Mouse (Mus musculus) liver, postnatal 0 days (tissue): ENCODE results near the gene Rarg. TPM values are rescaled to one million over a fixed set of nuclear protein-coding genes. Genes with fewer than 3 reads are reported as not detected.
A peak's percentile ranks its signal among the peaks of the same experiment; 100 is the strongest.

Source experiments
- ATAC-seq: fragments of 200-750 bp; cut with Nextera tagmentation; 2 replicates; pipeline ENCODE4 v1.8.0; 2017; ENCODE audit warnings: mild to moderate bottlenecking, moderate library complexity
- DNase-seq: peaks from one replicate; pipeline ENCODE4 v3.0.0-alpha.2; 2016
- H3K27ac ChIP-seq: fragments of 300-500 bp; sonication (generic); 2 replicates; pipeline ENCODE4 v1.5.1; 2014; ENCODE audit warnings: antibody characterized with exemption, moderate library complexity, mild to moderate bottlenecking, low read depth
- H3K27me3 ChIP-seq: fragments of 300-500 bp; sonication (generic); 2 replicates; pipeline ENCODE4 v1.6.1; 2014; ENCODE audit warnings: low read length, control low read depth, mixed read lengths; ENCODE audit not compliant: insufficient read depth
- H3K36me3 ChIP-seq: fragments of 300-500 bp; sonication (generic); replicated peaks from 2 replicates; pipeline ENCODE4 v1.6.1; 2014; ENCODE audit warnings: mild to moderate bottlenecking, control low read depth, low read length, moderate library complexity, mixed read lengths; ENCODE audit not compliant: insufficient read depth
- H3K4me1 ChIP-seq: fragments of 300-500 bp; sonication (generic); 2 replicates; pipeline ENCODE4 v1.6.1; 2014; ENCODE audit warnings: antibody characterized with exemption, mild to moderate bottlenecking, control low read depth; ENCODE audit not compliant: insufficient read depth
- H3K4me2 ChIP-seq: fragments of 300-500 bp; sonication (generic); 2 replicates; pipeline ENCODE4 v1.6.1; 2014; ENCODE audit warnings: low read depth, mild to moderate bottlenecking, low read length, moderate library complexity, mixed read lengths
- H3K4me3 ChIP-seq: fragments of 300-500 bp; sonication (generic); 2 replicates; pipeline ENCODE4 v1.5.1; 2014; ENCODE audit warnings: low read depth, low read length
- H3K9ac ChIP-seq: fragments of 300-500 bp; sonication (generic); replicated peaks from 2 replicates; pipeline ENCODE4 v1.6.1; 2014; ENCODE audit warnings: mild to moderate bottlenecking, moderate library complexity
- H3K9me3 ChIP-seq: fragments of 300-500 bp; sonication (generic); 2 replicates; pipeline ENCODE4 v1.6.1; 2016; ENCODE audit warnings: mild to moderate bottlenecking, control low read depth, low read length, mixed read lengths
- CTCF ChIP-seq: sonication (generic); IDR thresholded peaks from 2 replicates; pipeline ENCODE4 v1.5.1; 2016; ENCODE audit warnings: antibody characterized with exemption, low read depth
- EP300 ChIP-seq: IDR thresholded peaks from 2 replicates; pipeline ENCODE4 v1.6.1; 2016; ENCODE audit warnings: antibody characterized with exemption, low read depth, mild to moderate bottlenecking
- WGBS: fragments of 180-500 bp; shearing (Covaris S2); extraction: QIAGEN DNeasy Blood & Tissue Kit; methylation state at CpG from one replicate; pipeline ENCODE4 v1.1.7; 2014; ENCODE audit not compliant: insufficient replicate concordance; 5-methylcytosine and 5-hydroxymethylcytosine counted together
- polyA plus RNA-seq: library from polyadenylated mRNA; unstranded; fragments of >200 nt; fragmentation: Nextera tagmentation; extraction: Ambion mirVana; gene quantifications from 2 replicates; pipeline ENCODE4 v1.2.1, GENCODE M21; 2015

The Rarg gene
- polyA plus RNA-seq, 1 experiment from 2014 or later, result 2.6 TPM

DNA sequence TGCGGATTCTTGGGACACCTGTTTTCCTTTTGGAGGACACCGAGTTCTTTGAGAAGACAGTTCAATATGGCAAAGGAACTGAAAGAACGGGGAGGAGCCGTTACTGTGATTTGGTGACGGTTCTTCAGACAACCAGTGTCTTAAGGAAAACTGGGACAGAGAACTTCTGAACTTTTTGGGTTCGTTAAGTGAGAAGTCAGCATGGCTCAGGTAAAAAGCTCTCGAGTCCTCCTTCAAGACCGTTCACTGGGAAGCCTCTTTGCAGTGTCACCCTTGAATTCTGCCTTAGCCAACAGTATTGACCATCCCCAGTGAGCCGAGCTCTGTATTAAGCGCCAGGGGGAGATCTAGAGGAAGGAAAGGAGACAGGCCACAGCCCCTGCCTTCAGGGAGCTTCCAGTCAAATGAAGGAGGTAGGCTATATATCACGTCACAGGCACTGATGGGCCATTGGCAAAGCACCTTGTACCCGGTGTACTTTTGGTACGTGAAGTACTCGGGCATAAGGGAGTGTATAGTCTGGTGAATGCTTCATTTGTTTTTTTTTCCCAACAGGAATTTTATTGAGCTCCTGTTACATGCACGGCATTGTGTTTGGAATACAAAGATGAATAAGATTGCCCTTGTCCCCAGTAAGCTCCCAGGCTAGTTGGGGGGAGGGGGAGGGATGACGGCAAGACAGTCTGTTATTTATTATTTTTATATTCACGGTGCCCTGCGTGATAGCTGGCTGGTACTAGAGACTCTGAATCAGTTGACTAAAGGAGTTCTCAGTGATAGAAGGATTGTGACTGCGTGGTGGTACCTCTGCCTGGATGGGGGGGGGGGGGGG, 52.4 kb downstream of the Rarg start, which contains the start of gene Csad:
Gene Csad, minus strand, starts transcription at position 51 of the 832 bp plus-strand sequence.
- 72% methylated on average over 19 of the region's 19 CpGs for WGBS
- H3K4me2 ChIP-seq, result peak within 1 kb of the TSS; percentile 98
- H3K27me3 ChIP-seq, result no peaks in the 10 kb centered on the region
- H3K9ac ChIP-seq, result peak within 1 kb of the TSS; percentile 97
- TF ChIP-seq EP300 (no peak), CTCF (no peak)
- DNase-seq (no peak), ATAC-seq (no peak)
- peak within 1 kb of the TSS; percentile 100 for H3K27ac ChIP-seq
- no peaks in the 10 kb centered on the region for H3K9me3 ChIP-seq
- peak within 1 kb of the TSS; percentile 76 for H3K4me3 ChIP-seq
- H3K36me3 ChIP-seq, result peaks cover 33% of the 10 kb centered on the region
- peaks cover 41% of the 10 kb centered on the region for H3K4me1 ChIP-seq

DNA sequence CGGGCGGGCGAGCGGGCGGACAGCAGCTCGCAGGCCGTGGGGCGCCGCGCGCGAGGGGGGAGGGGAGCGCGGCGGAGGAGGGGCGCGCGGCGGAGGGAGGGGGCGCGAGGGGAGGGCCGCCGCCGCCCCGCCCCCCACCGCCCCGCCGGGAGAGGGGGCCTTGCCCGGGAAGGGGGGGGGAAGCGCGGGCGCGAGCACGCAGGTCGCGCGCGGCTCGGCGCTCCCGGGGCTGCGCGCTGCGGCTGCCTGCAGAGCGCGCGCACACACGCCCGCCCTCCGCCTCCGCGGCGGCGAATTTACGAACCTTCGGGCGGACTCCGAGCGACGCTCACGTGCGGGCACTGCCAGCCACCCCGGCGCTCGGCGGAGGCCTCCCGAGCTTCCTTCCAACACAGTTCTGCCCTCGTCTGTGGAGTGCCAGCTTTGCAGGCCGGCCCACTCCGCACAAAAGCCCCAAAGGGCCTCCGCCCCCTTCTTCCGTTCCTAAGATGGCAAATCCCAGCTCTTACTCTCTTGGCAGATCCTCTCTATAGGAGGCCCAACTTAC, 53.4 kb downstream of the Rarg start:
- H3K9me3 ChIP-seq, result no peaks in the 10 kb centered on the region
- TF ChIP-seq CTCF, result no peak
- TF ChIP-seq EP300, result no peak
- H3K27ac ChIP-seq, result peak overlapping the region; percentile 100
- peak overlapping the region; percentile 98 for H3K4me2 ChIP-seq
- peak; percentile 59 for ATAC-seq
- peak; percentile 79 for DNase-seq
- H3K27me3 ChIP-seq, result no peaks in the 10 kb centered on the region
- peaks cover 28% of the 10 kb centered on the region for H3K36me3 ChIP-seq
- H3K4me3 ChIP-seq, result peak overlapping the region; percentile 76
- 1% methylated on average over 17 of the region's 72 CpGs for WGBS
- H3K9ac ChIP-seq, result peak overlapping the region; percentile 97
- peaks cover 45% of the 10 kb centered on the region for H3K4me1 ChIP-seq

DNA sequence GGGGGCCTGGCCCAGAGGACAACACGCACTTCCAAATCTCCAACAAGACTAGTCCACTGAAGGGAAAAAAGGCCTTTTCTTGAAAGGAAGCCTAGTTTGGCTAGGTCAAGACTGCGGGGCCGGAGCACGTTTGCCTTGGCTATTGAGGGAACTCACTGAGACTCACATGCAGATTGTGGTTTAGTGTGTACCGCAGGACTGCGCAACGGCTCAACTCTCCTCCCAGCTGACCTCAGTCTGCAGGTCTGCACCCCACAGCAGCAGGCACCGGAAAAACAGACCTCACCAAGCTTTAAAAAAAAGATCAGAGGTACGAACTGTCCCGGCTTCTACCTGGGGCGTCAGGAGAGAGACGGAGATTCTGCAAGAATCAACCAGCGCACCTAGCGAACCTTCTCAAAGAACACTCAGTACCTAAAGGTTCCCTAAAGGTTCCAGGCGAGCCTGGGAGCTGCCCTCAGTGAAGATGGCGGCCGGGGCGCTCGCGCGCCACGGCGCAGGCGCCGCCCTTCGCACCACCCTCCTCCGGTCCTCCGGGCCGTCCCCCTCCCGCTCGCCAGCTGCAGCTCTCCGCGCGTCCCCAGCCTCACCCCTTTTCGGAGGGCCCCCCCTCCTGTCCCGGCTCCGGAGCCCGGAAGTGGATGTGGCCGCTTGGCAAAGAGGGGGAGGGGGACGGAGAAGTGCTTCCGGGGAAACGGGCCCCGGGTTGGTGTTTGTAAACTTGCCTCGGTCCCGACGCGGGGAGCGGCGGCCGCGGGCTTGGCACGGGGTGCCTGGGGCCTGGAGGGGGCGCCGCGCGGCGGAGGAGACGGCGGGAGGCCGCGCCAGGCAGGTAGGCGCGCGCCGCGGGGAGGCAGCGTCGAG, 54.1 kb downstream of the Rarg start, which contains the start of gene Zfp740:
Gene Zfp740, plus strand, starts transcription at position 279 of the 864 bp plus-strand sequence.
- Histone ChIP-seq H3K27me3 (no peaks in the 10 kb centered on the region), H3K9ac (peak within 1 kb of the TSS; percentile 97), H3K36me3 (peaks cover 21% of the 10 kb centered on the region), H3K4me2 (peak within 1 kb of the TSS; percentile 98), H3K27ac (peak within 1 kb of the TSS; percentile 100), H3K9me3 (no peaks in the 10 kb centered on the region), H3K4me1 (peaks cover 45% of the 10 kb centered on the region), H3K4me3 (peak within 1 kb of the TSS; percentile 76)
- peak; percentile 20; the same call in 1 of the 2 replicates for TF ChIP-seq EP300
- 0 out of 2 replicates have a peak, but pooled peaks have one; percentile 11 for TF ChIP-seq CTCF
- under 1% methylated on average over 39 of the region's 68 CpGs for WGBS
- ATAC-seq (peak; percentile 93), DNase-seq (peak; percentile 95)

DNA sequence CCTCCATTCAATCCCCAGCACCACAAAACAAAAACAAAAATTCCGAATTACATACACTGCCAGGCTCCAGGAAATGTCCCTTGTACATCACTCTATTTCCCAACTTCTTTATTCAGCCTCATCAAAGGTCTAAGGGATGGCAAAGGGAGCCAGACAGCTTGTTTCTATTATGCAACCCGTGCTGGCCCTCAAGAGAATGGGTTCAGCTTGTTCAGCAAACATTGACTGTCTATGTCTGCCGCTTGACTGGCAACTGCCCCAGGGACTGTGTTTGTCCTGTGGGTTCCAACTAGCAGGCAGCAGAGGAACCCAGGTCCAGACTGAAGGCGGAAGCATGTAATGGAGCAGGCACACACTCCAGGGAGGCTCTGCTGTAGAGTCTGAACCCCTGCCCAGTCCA, 58.5 kb downstream of the Rarg start:
- Histone ChIP-seq H3K4me1 (peaks cover 28% of the 10 kb centered on the region), H3K9ac (no peak overlapping the region), H3K4me3 (no peak overlapping the region), H3K36me3 (no peaks in the 10 kb centered on the region), H3K9me3 (no peaks in the 10 kb centered on the region), H3K27me3 (no peaks in the 10 kb centered on the region), H3K27ac (peak overlapping the region; percentile 75), H3K4me2 (no peak overlapping the region)
- whole genome bisulfite sequencing, result 50% methylated on average over 4 of the region's 4 CpGs
- peak; percentile 50 for ATAC-seq
- TF ChIP-seq EP300 (peak; percentile 66), CTCF (no peak)
- peak; percentile 63 for DNase-seq

DNA sequence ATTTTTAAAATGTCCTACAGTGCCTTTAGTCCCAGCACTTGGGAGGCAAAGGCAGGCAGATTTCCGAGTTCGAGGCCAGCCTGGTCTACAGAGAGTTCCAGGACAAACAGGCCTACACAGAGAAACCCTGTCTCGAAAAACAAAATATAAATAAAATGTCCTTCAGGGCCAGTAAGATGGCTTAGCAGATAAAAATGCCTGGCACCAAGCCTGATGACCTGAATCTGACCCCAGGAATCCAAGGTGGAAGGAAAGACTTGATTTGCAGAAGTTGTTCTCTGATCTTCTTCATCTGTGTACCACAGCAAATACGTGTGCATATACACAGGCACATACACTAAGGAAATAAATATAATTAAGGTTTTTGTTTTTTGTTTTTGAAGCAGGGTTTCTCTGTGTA, 61.9 kb downstream of the Rarg start:
- Histone ChIP-seq H3K27me3 (no peaks in the 10 kb centered on the region), H3K27ac (no peak overlapping the region), H3K4me1 (peaks cover 32% of the 10 kb centered on the region), H3K36me3 (no peaks in the 10 kb centered on the region), H3K4me3 (no peak overlapping the region), H3K9ac (no peak overlapping the region), H3K4me2 (no peak overlapping the region), H3K9me3 (no peaks in the 10 kb centered on the region)
- 64% methylated on average over 4 of the region's 4 CpGs for WGBS
- DNase-seq, result no peak
- no peak for TF ChIP-seq CTCF
- TF ChIP-seq EP300, result no peak
- ATAC-seq, result no peak

DNA sequence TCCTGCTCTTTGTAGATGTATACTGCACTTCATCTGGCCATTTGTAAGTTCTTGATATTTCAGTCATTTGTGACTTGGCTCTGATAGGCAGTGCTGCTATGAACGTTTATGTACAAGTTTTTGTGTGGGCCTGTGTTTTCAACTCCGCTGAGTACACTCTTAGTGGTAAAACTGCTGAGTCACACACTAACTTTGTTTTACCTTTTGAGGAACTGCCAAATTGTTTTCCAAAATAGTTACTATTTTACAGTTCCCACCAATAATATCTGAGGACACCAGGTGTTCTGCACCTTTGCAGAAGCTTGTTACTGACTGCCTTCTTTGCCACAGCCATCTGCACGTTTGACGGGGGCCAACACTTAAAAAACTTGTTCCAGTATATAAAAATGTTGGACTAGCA, 62.9 kb downstream of the Rarg start:
- no peaks in the 10 kb centered on the region for H3K27me3 ChIP-seq
- no peak overlapping the region for H3K4me3 ChIP-seq
- WGBS, result 30% methylated on average over 4 of the region's 4 CpGs
- peak overlapping the region; percentile 71 for H3K27ac ChIP-seq
- no peaks in the 10 kb centered on the region for H3K9me3 ChIP-seq
- no peak overlapping the region for H3K4me2 ChIP-seq
- H3K4me1 ChIP-seq, result peaks cover 32% of the 10 kb centered on the region
- H3K36me3 ChIP-seq, result no peaks in the 10 kb centered on the region
- DNase-seq (no peak), ATAC-seq (no peak)
- TF ChIP-seq EP300 (no peak), CTCF (no peak)
- no peak overlapping the region for H3K9ac ChIP-seq
